Mouse (Mus musculus) kidney, embryonic 15.5 days (tissue): ENCODE measurements around the gene Cenpu. TPM values are rescaled to one million over a fixed set of nuclear protein-coding genes. Genes with fewer than 3 reads are reported as not detected.

Experiments used
- ATAC-seq: fragments of 200-750 bp; cut with Nextera tagmentation; replicated peaks from 2 replicates; pipeline ENCODE4 v1.8.0; 2017; ENCODE audit warnings: moderate TSS enrichment; ENCODE audit not compliant: low FRiP score
- H3K27ac ChIP-seq: fragments of 300-500 bp; sonication (generic); 2 replicates; pipeline ENCODE4 v1.5.1; 2015; ENCODE audit warnings: mild to moderate bottlenecking, inconsistent platforms
- H3K27me3 ChIP-seq: fragments of 300-500 bp; sonication (generic); 2 replicates; pipeline ENCODE4 v1.6.1; 2015; ENCODE audit warnings: inconsistent platforms
- H3K36me3 ChIP-seq: fragments of 300-500 bp; sonication (generic); 2 replicates; pipeline ENCODE4 v1.6.1; 2015; ENCODE audit warnings: inconsistent platforms
- H3K4me1 ChIP-seq: fragments of 300-500 bp; sonication (generic); 2 replicates; pipeline ENCODE4 v1.6.1; 2015; ENCODE audit warnings: inconsistent platforms
- H3K4me2 ChIP-seq: fragments of 300-500 bp; sonication (generic); 2 replicates; pipeline ENCODE4 v1.6.1; 2015; ENCODE audit warnings: moderate library complexity, mild to moderate bottlenecking, inconsistent platforms
- H3K4me3 ChIP-seq: fragments of 300-500 bp; sonication (generic); replicated peaks from 2 replicates; pipeline ENCODE4 v1.5.1; 2015; ENCODE audit warnings: mild to moderate bottlenecking, inconsistent platforms
- H3K9ac ChIP-seq: fragments of 300-500 bp; sonication (generic); 2 replicates; pipeline ENCODE4 v1.6.1; 2015; ENCODE audit warnings: mild to moderate bottlenecking, inconsistent platforms
- H3K9me3 ChIP-seq: fragments of 300-500 bp; sonication (generic); replicated peaks from 2 replicates; pipeline ENCODE4 v1.6.1; 2016; ENCODE audit warnings: inconsistent platforms
- WGBS: fragments of 180-500 bp; shearing (Covaris S2); methylation state at CpG from one replicate; pipeline ENCODE4 v1.1.7; 2015; ENCODE audit warnings: mixed read lengths; 5-methylcytosine and 5-hydroxymethylcytosine counted together
- polyA plus RNA-seq: library from polyadenylated mRNA; unstranded; fragments of >200 nt; fragmentation: Nextera tagmentation; extraction: Ambion mirVana; gene quantifications from 2 replicates; pipeline ENCODE4 v1.2.1, GENCODE M21; 2015

Gene Cenpu
- polyA plus RNA-seq, 1 experiment from 2014 or later = 18.5 TPM

DNA sequence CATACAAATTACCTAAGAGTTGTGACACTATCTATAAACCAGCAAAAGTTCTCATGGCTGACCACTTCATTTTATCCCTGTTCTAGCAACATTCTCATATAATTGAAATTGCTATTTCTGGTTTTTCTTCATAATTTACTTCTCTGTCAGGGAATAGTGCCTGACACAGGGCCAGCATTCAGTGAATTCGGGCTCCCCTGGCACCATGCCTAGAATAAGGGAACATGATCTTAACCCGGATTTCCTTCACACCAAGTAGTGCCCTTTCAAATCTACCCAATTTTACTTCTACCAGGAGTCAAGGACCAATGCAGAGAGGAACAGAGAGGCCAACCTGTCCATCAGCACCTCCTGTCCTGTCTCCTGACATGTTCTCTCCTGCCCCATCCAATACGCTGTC lies 33.7 kb downstream of the Cenpu start:
- Histone ChIP-seq H3K4me3 (no peak overlapping the region), H3K36me3 (peaks cover 24% of the 10 kb centered on the region), H3K27me3 (no peaks in the 10 kb centered on the region), H3K4me1 (no peaks in the 10 kb centered on the region), H3K9ac (no peak overlapping the region), H3K9me3 (no peaks in the 10 kb centered on the region), H3K27ac (no peak overlapping the region), H3K4me2 (no peak overlapping the region)
- no peak for ATAC-seq
- 76% methylated on average over 3 of the region's 3 CpGs for WGBS

GRCm38 (mm10) chr8:46587911-46588310 lies 36.1 kb downstream of the Cenpu start:
- Histone ChIP-seq H3K27ac (no peak overlapping the region), H3K4me2 (no peak overlapping the region), H3K9me3 (no peaks in the 10 kb centered on the region), H3K36me3 (peaks cover 4% of the 10 kb centered on the region; the same call in 1 of the 2 replicates), H3K4me1 (no peaks in the 10 kb centered on the region), H3K9ac (no peak overlapping the region), H3K4me3 (no peak overlapping the region), H3K27me3 (no peaks in the 10 kb centered on the region)
- no peak for ATAC-seq
- WGBS = 92% methylated on average over 5 of the region's 5 CpGs

DNA sequence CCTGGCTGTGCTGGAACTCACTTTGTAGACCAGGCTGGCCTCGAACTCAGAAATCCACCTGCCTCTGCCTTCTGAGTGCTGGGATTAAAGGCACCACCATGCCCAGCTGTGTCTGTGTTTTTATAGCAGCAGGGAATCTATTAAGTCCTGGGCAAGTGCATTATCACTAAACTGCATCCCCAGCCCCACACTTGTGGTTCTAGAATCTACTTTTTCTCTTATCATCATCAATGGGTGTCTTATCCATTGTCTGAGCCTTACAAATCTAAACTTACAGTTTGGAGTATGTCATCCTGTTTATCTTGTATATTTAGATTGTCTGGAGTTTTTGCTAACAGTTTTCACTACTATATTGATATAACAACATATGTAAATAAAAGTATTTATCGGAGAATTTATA lies 36.8 kb downstream of the Cenpu start:
- Histone ChIP-seq H3K4me3 (no peak overlapping the region), H3K4me1 (no peaks in the 10 kb centered on the region), H3K27me3 (no peaks in the 10 kb centered on the region), H3K9ac (no peak overlapping the region), H3K9me3 (no peaks in the 10 kb centered on the region), H3K4me2 (no peak overlapping the region), H3K27ac (no peak overlapping the region), H3K36me3 (peaks cover 2% of the 10 kb centered on the region; the same call in 1 of the 2 replicates)
- WGBS = 94% methylated on average over 2 of the region's 2 CpGs
- ATAC-seq = no peak

DNA sequence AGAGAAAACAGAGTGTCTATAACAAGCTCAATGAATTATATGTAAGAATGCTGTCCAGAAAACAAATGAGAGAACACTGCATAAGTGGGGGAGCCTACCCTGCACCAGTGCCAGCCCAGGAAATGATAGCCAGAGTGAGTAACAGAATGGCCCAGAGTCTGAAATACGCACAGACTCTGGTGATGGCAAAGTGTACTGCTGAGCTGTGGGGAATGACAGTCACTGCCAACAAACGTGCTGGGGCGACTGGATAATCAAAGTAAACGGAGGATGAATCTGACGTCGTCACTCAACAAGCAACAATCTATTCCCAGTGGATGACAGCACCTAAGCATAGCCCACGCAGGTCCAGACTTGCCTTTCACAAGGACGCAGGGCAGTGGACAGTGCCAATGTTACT lies 41.2 kb downstream of the Cenpu start:
- no peak overlapping the region for H3K9ac ChIP-seq
- no peaks in the 10 kb centered on the region for H3K9me3 ChIP-seq
- peaks cover 7% of the 10 kb centered on the region for H3K36me3 ChIP-seq
- 83% methylated on average over 8 of the region's 8 CpGs for WGBS
- no peak for ATAC-seq
- no peak overlapping the region for H3K4me3 ChIP-seq
- H3K4me1 ChIP-seq = no peaks in the 10 kb centered on the region
- no peak overlapping the region for H3K4me2 ChIP-seq
- no peak overlapping the region for H3K27ac ChIP-seq
- no peaks in the 10 kb centered on the region for H3K27me3 ChIP-seq

GRCm38 (mm10) chr8:46593772-46594171 lies 41.9 kb downstream of the Cenpu start:
- H3K4me3 ChIP-seq = no peak overlapping the region
- WGBS = 89% methylated on average over 2 of the region's 2 CpGs
- no peaks in the 10 kb centered on the region for H3K27me3 ChIP-seq
- no peaks in the 10 kb centered on the region for H3K9me3 ChIP-seq
- no peak overlapping the region for H3K9ac ChIP-seq
- no peak overlapping the region for H3K4me2 ChIP-seq
- H3K27ac ChIP-seq = no peak overlapping the region
- ATAC-seq = no peak
- H3K36me3 ChIP-seq = peaks cover 8% of the 10 kb centered on the region
- H3K4me1 ChIP-seq = no peaks in the 10 kb centered on the region

DNA sequence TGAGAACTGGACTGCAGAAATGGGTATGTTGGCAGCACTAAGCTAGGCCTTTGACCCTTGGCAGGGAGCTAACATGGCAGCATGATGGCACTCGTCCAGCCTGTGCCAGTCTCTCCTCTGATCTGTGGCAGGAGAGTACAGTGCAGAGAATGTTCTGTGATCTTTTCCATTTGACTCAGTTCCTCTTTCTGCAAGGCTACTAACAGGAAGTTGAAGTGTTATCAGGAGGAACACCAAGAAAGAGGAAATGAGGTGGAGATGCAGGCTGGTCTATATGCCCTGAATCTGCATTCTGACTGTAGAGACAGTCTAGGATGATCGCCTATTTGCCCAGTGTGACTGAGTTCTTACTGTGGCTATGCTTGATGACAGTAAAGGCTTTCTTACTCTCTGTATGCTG lies 43.8 kb downstream of the Cenpu start:
- Histone ChIP-seq H3K4me1 (no peaks in the 10 kb centered on the region), H3K27me3 (no peaks in the 10 kb centered on the region), H3K9ac (no peak overlapping the region), H3K4me3 (no peak overlapping the region), H3K4me2 (no peak overlapping the region), H3K27ac (no peak overlapping the region), H3K36me3 (peaks cover 15% of the 10 kb centered on the region), H3K9me3 (no peaks in the 10 kb centered on the region)
- WGBS = 77% methylated on average over 2 of the region's 2 CpGs
- ATAC-seq = no peak

GRCm38 (mm10) chr8:46596530-46596929 lies 44.7 kb downstream of the Cenpu start:
- 90% methylated on average over 2 of the region's 2 CpGs for WGBS
- Histone ChIP-seq H3K4me2 (no peak overlapping the region), H3K27ac (no peak overlapping the region), H3K4me1 (peaks cover 6% of the 10 kb centered on the region; the same call in 1 of the 2 replicates), H3K4me3 (no peak overlapping the region), H3K27me3 (no peaks in the 10 kb centered on the region), H3K36me3 (peaks cover 15% of the 10 kb centered on the region), H3K9ac (no peak overlapping the region), H3K9me3 (no peaks in the 10 kb centered on the region)
- ATAC-seq = no peak

DNA sequence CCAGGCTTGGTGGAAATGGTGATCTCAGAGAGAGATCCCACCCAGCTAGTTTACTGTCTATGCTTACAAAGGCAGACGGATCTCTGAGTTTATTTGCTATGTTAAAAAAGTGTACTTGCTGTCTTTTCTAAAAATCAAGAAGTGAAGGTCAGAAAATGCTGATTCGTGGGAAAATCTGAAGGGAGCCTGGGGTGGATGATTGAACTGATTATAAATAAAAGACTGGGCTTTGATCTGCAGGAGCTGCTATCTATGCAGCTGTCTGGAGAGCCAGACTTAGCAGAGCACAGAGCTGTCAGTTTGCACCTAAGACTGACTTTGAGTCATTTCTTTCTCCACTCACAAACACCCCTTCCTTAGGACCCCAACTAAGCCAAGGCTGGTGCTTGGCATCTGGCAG lies 45.6 kb downstream of the Cenpu start:
- Histone ChIP-seq H3K4me1 (peaks cover 6% of the 10 kb centered on the region; the same call in 1 of the 2 replicates), H3K36me3 (peaks cover 15% of the 10 kb centered on the region), H3K27me3 (no peaks in the 10 kb centered on the region), H3K4me3 (no peak overlapping the region), H3K4me2 (no peak overlapping the region), H3K9me3 (no peaks in the 10 kb centered on the region), H3K27ac (no peak overlapping the region), H3K9ac (no peak overlapping the region)
- ATAC-seq = no peak
- WGBS = 83% methylated on average over 2 of the region's 2 CpGs

DNA sequence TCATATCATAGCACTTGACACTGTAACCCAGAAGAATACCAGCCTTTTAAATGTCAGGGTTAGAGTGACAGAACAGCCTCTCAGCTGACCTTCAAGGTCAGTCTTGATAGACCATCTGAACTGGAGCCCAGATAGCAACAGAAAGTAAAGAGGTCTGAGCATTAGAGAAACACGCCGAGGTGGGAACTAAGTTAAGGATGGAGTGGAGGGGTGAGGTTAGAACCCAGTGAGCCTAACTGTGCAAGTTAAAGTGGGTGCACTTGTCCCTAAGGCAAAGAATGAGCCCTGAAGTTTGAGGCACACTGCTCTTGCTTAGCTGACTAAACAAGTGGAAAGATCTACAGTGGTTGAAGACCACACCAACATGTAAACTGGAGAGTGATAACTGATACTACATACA lies 46.3 kb downstream of the Cenpu start:
- H3K27ac ChIP-seq = no peak overlapping the region
- H3K4me1 ChIP-seq = peaks cover 6% of the 10 kb centered on the region; the same call in 1 of the 2 replicates
- H3K4me3 ChIP-seq = no peak overlapping the region
- no peak overlapping the region for H3K9ac ChIP-seq
- 86% methylated on average over 2 of the region's 2 CpGs for WGBS
- H3K27me3 ChIP-seq = no peaks in the 10 kb centered on the region
- H3K4me2 ChIP-seq = no peak overlapping the region
- H3K36me3 ChIP-seq = peaks cover 15% of the 10 kb centered on the region
- ATAC-seq = no peak
- no peaks in the 10 kb centered on the region for H3K9me3 ChIP-seq

GRCm38 (mm10) chr8:46598753-46599152 lies 46.9 kb downstream of the Cenpu start:
- H3K4me1 ChIP-seq = peaks cover 6% of the 10 kb centered on the region; the same call in 1 of the 2 replicates
- no peak overlapping the region for H3K4me3 ChIP-seq
- H3K4me2 ChIP-seq = no peak overlapping the region
- H3K27me3 ChIP-seq = no peaks in the 10 kb centered on the region
- 95% methylated on average over 5 of the region's 5 CpGs for WGBS
- ATAC-seq = no peak
- peaks cover 15% of the 10 kb centered on the region for H3K36me3 ChIP-seq
- no peak overlapping the region for H3K27ac ChIP-seq
- no peaks in the 10 kb centered on the region for H3K9me3 ChIP-seq
- H3K9ac ChIP-seq = no peak overlapping the region

GRCm38 (mm10) chr8:46599314-46599904 lies 47.6 kb downstream of the Cenpu start:
- H3K4me1 ChIP-seq = peaks cover 6% of the 10 kb centered on the region; the same call in 1 of the 2 replicates
- no peak overlapping the region for H3K4me2 ChIP-seq
- H3K9me3 ChIP-seq = no peaks in the 10 kb centered on the region
- H3K36me3 ChIP-seq = peaks cover 15% of the 10 kb centered on the region
- no peaks in the 10 kb centered on the region for H3K27me3 ChIP-seq
- no peak overlapping the region for H3K4me3 ChIP-seq
- ATAC-seq = no peak
- no peak overlapping the region for H3K27ac ChIP-seq
- no peak overlapping the region for H3K9ac ChIP-seq
- 90% methylated on average over 7 of the region's 7 CpGs for WGBS

GRCm38 (mm10) chr8:46600959-46601707 lies 49.3 kb downstream of the Cenpu start:
- H3K9ac ChIP-seq = no peak overlapping the region
- no peak overlapping the region for H3K4me2 ChIP-seq
- H3K4me1 ChIP-seq = peaks cover 6% of the 10 kb centered on the region; the same call in 1 of the 2 replicates
- H3K36me3 ChIP-seq = peaks cover 22% of the 10 kb centered on the region
- 49% methylated on average over 10 of the region's 10 CpGs for WGBS
- H3K27me3 ChIP-seq = no peaks in the 10 kb centered on the region
- H3K4me3 ChIP-seq = no peak overlapping the region
- H3K9me3 ChIP-seq = no peaks in the 10 kb centered on the region
- H3K27ac ChIP-seq = no peak overlapping the region; the same call in 1 of the 2 replicates
- ATAC-seq = no peak
